Mouse (Mus musculus) bone marrow, adult 2 months (tissue): ENCODE results near the gene Cmtm4. TPM values are rescaled to one million over a fixed set of nuclear protein-coding genes. Genes with fewer than 3 reads are reported as not detected.

Experiments used
- H3K27ac ChIP-seq: fragments of 200-500 bp; 2 replicates; pipeline ENCODE4 v1.5.1; 2012; ENCODE audit warnings: low read depth, mild to moderate bottlenecking, control low read depth, inconsistent platforms, low read length; ENCODE audit not compliant: control insufficient read depth, poor library complexity, insufficient read depth
- H3K4me1 ChIP-seq: fragments of 200-500 bp; 2 replicates; pipeline ENCODE4 v1.6.1; 2011; ENCODE audit warnings: low read length; ENCODE audit not compliant: control insufficient read depth, insufficient read depth
- H3K4me3 ChIP-seq: fragments of 200-500 bp; replicated peaks from 2 replicates; pipeline ENCODE3; 2011; ENCODE audit warnings: mild to moderate bottlenecking, low read depth, low read length, control low read depth; ENCODE audit not compliant: control insufficient read depth
- CTCF ChIP-seq: fragments of 200-500 bp; IDR thresholded peaks from 2 replicates; pipeline ENCODE4 v1.5.1; 2011; ENCODE audit warnings: low read length, control low read depth; ENCODE audit not compliant: control insufficient read depth, insufficient read depth
- POLR2A ChIP-seq: fragments of 200-500 bp; IDR thresholded peaks from 2 replicates; pipeline ENCODE4 v1.6.1; 2011; ENCODE audit warnings: low read depth, mild to moderate bottlenecking, control low read depth, low read length, borderline replicate concordance; ENCODE audit not compliant: control insufficient read depth
- WGBS: fragments of 180-500 bp; shearing (Covaris S2); methylation state at CpG from one replicate; pipeline ENCODE4 v1.1.7; 2018; 5-methylcytosine and 5-hydroxymethylcytosine counted together
- polyA plus RNA-seq: library from polyadenylated mRNA; stranded (reverse); fragments of >200 nt; gene quantifications from 2 replicates; pipeline ENCODE4 v1.2.4, GENCODE M21; 2011; ENCODE audit warnings: low replicate concordance; ENCODE audit not compliant: missing spikeins, insufficient read depth, insufficient read length

Gene Cmtm4
- polyA plus RNA-seq, 1 experiment = 2.4 TPM

- 71% methylated on average over 12 of the region's 12 CpGs for WGBS
- TF ChIP-seq POLR2A = no peak
- TF ChIP-seq CTCF = no peak
- H3K27ac ChIP-seq = no peak overlapping the region
- H3K4me3 ChIP-seq = no peak overlapping the region
- H3K4me1 ChIP-seq = no peaks in the 10 kb centered on the region
Measured at GRCm38 (mm10) chr8:104369591-104369990, 26.0 kb downstream of the Cmtm4 start.

GRCm38 (mm10) chr8:104367398-104367797 lies 28.2 kb downstream of the Cmtm4 start:
- TF ChIP-seq POLR2A = no peak
- no peak for TF ChIP-seq CTCF
- H3K4me3 ChIP-seq = no peak overlapping the region
- WGBS = 83% methylated on average over 5 of the region's 5 CpGs
- H3K4me1 ChIP-seq = no peaks in the 10 kb centered on the region
- no peak overlapping the region for H3K27ac ChIP-seq

GRCm38 (mm10) chr8:104365695-104366094 lies 29.9 kb downstream of the Cmtm4 start:
- Histone ChIP-seq H3K4me3 (no peak overlapping the region), H3K4me1 (no peaks in the 10 kb centered on the region), H3K27ac (no peak overlapping the region)
- 88% methylated on average over 9 of the region's 9 CpGs for WGBS
- TF ChIP-seq CTCF (no peak), POLR2A (no peak)

- Histone ChIP-seq H3K4me1 (no peaks in the 10 kb centered on the region), H3K4me3 (no peak overlapping the region), H3K27ac (no peak overlapping the region)
- 88% methylated on average over 15 of the region's 15 CpGs for WGBS
- TF ChIP-seq CTCF = no peak
- no peak for TF ChIP-seq POLR2A
Measured at GRCm38 (mm10) chr8:104359778-104360456, 35.7 kb downstream of the Cmtm4 start.

- Histone ChIP-seq H3K4me1 (no peaks in the 10 kb centered on the region), H3K27ac (no peak overlapping the region), H3K4me3 (no peak overlapping the region)
- 63% methylated on average over 3 of the region's 3 CpGs for WGBS
- TF ChIP-seq POLR2A (no peak), CTCF (no peak)
Measured at GRCm38 (mm10) chr8:104358637-104359036, 37.0 kb downstream of the Cmtm4 start.

- Histone ChIP-seq H3K4me3 (no peak overlapping the region), H3K27ac (no peak overlapping the region), H3K4me1 (no peaks in the 10 kb centered on the region)
- no peak for TF ChIP-seq CTCF
- no peak for TF ChIP-seq POLR2A
- WGBS = 86% methylated on average over 10 of the region's 10 CpGs
Measured at GRCm38 (mm10) chr8:104354504-104354903, 41.1 kb downstream of the Cmtm4 start.

- 40% methylated on average over 5 of the region's 5 CpGs for WGBS
- TF ChIP-seq CTCF = no peak; the same call in 1 of the 2 replicates
- no peak for TF ChIP-seq POLR2A
- Histone ChIP-seq H3K4me3 (no peak overlapping the region), H3K27ac (no peak overlapping the region), H3K4me1 (no peaks in the 10 kb centered on the region)
Measured at GRCm38 (mm10) chr8:104353186-104353585, 42.4 kb downstream of the Cmtm4 start.

GRCm38 (mm10) chr8:104350047-104350446 lies 45.6 kb downstream of the Cmtm4 start:
- no peak overlapping the region for H3K4me3 ChIP-seq
- no peak for TF ChIP-seq POLR2A
- TF ChIP-seq CTCF = no peak
- 75% methylated on average over 13 of the region's 13 CpGs for WGBS
- H3K4me1 ChIP-seq = no peaks in the 10 kb centered on the region
- no peak overlapping the region for H3K27ac ChIP-seq

GRCm38 (mm10) chr8:104348971-104349370 lies 46.6 kb downstream of the Cmtm4 start:
- 79% methylated on average over 5 of the region's 5 CpGs for WGBS
- no peak for TF ChIP-seq CTCF
- TF ChIP-seq POLR2A = no peak
- Histone ChIP-seq H3K4me3 (no peak overlapping the region), H3K27ac (no peak overlapping the region), H3K4me1 (no peaks in the 10 kb centered on the region)
